Mouse (Mus musculus): ENCODE results near the gene Glrx5. TPM values are rescaled to one million over a fixed set of nuclear protein-coding genes. Genes with fewer than 3 reads are reported as not detected.

Glrx5 gene
- polyA plus RNA-seq (2012; ENCODE audit: insufficient read depth, low replicate concordance): 46.1 and 131 TPM in 2 replicates

DNA sequence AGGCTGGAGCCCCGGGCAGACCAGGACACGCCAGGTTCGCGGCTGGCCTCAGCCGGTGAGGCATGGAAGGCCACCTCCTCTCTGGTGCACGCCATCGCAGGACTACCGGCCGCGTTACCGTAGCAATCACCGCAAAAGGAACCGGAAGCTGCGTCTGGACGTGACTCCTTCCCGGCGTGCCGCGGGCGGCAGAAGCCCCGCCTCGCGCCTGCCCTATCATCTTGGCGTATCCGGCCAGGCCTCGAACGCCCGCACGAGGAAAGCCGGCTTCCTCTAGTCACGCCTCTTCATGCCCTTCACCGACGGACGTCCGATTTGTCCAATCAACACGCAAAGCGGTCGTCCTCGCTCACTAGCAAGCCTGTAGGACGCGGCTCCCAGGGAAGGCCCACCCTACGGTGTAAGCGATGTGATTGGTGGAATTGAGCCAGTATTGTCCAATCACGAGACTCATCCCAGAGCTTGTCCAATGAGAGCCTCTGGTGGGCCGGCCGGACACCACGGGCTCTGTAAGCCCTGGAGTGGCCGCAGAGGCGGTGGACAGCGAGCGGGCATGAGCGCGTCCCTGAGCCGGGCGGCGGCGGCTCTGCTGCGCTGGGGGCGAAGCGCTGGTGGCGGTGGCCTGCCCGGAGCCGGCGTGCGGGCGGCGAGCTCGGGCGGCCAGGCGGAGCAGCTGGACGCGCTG is at the start of gene Glrx5:
TSS of gene Glrx5 (plus strand) at position 542 of the 685 bp plus-strand sequence.
- peaks cover 51% of the 10 kb centered on the region for H3K36me3 ChIP-seq (replicated peaks; ENCODE audit: low read length)
- peaks cover 83% of the 10 kb centered on the region for H3K4me1 ChIP-seq
- no peaks in the 10 kb centered on the region for H3K9me3 ChIP-seq
- no peaks in the 10 kb centered on the region for H3K27me3 ChIP-seq (replicated peaks)
- peak within 1 kb of the TSS; percentile 99 for H3K4me3 ChIP-seq (replicated peaks)
- peak; percentile 95 for TF ChIP-seq FLI1 (IDR thresholded peaks at IDR 0.05; ENCODE audit: low read length)
- TF ChIP-seq GATA1 (IDR thresholded peaks at IDR 0.05; ENCODE audit: borderline replicate concordance, low read length): peak; percentile 82; the same call in 2 of the 3 replicates

DNA sequence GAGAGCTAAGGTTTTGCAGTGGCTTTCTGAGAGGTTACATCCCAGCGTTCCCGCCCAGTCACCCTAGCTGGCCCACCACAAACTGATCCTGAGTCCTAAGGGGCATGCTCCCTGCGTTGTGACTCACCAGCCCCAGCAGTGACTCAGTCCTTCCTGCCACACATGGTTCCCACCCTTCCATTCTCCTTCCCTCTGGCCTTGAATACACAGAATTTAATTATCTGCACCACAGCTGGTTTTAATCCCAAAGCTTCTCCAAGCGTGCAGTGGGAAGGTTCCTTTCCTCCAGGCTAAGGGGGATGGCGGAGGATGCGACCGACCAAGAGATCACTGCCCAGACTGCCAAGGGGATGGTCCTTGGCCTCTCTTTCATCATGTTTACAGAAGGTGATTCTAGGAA is 49.0 kb upstream of the Glrx5 start:
- H3K4me3 ChIP-seq (replicated peaks): peak overlapping the region; percentile 44
- peaks cover 73% of the 10 kb centered on the region for H3K36me3 ChIP-seq (replicated peaks; ENCODE audit: low read length)
- no peaks in the 10 kb centered on the region for H3K27me3 ChIP-seq (replicated peaks)
- peaks cover 88% of the 10 kb centered on the region for H3K4me1 ChIP-seq
- H3K9me3 ChIP-seq: peaks cover 7% of the 10 kb centered on the region; the same call in 1 of the 2 replicates
- TF ChIP-seq FLI1 (IDR thresholded peaks at IDR 0.05; ENCODE audit: low read length): no peak
- no peak for TF ChIP-seq GATA1 (IDR thresholded peaks at IDR 0.05; ENCODE audit: borderline replicate concordance, low read length)

DNA sequence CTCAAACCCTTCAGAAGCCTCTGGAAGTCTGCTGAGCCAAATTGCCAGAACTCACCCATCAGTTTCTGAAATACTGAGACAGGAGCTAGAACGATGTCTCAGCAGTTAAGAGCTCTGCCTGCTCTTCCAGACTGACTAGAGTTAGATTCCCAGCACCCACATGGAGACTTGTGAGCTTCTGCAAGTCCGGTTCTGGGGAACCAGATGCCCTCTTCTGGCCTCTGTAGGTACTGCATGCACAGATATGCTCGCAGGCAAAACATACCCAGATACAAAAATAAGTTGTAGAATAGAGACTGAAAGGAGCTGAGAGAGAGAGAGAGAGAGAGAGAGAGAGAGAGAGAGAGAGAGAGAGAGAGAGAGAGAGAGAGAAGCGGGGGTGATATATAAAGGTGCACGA is 47.4 kb upstream of the Glrx5 start:
- Histone ChIP-seq H3K4me3 (replicated peaks) (no peak overlapping the region), H3K9me3 (no peaks in the 10 kb centered on the region), H3K27me3 (replicated peaks) (no peaks in the 10 kb centered on the region), H3K36me3 (replicated peaks; ENCODE audit: low read length) (peaks cover 70% of the 10 kb centered on the region), H3K4me1 (peaks cover 93% of the 10 kb centered on the region)
- TF ChIP-seq FLI1 (IDR thresholded peaks at IDR 0.05; ENCODE audit: low read length) (no peak), GATA1 (IDR thresholded peaks at IDR 0.05; ENCODE audit: borderline replicate concordance, low read length) (no peak)

DNA sequence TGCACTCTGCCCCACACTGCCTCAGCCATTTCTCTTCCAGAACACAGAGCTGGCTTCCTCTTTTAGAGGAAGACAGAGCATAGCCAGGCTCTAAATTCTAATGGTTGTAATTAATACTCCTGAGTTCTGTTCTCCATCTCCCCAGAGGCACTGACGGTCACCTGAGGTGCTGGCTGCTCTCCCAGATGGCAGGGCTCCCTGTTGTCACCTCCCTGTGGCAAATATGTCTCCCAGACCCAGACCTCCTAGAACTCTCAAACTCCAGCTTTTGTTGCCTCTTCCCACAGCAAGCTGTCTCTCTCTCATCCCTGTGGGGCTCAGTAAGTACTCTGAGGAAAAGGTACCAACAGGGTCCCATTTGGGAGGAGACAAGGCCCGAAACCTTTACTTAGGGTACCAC is 46.5 kb upstream of the Glrx5 start:
- peak overlapping the region; percentile 31 for H3K4me3 ChIP-seq (replicated peaks)
- H3K4me1 ChIP-seq: peaks cover 100% of the 10 kb centered on the region
- TF ChIP-seq GATA1 (IDR thresholded peaks at IDR 0.05; ENCODE audit: borderline replicate concordance, low read length) (no peak), FLI1 (IDR thresholded peaks at IDR 0.05; ENCODE audit: low read length) (no peak)
- H3K27me3 ChIP-seq (replicated peaks): no peaks in the 10 kb centered on the region
- no peaks in the 10 kb centered on the region for H3K9me3 ChIP-seq
- H3K36me3 ChIP-seq (replicated peaks; ENCODE audit: low read length): peaks cover 74% of the 10 kb centered on the region

DNA sequence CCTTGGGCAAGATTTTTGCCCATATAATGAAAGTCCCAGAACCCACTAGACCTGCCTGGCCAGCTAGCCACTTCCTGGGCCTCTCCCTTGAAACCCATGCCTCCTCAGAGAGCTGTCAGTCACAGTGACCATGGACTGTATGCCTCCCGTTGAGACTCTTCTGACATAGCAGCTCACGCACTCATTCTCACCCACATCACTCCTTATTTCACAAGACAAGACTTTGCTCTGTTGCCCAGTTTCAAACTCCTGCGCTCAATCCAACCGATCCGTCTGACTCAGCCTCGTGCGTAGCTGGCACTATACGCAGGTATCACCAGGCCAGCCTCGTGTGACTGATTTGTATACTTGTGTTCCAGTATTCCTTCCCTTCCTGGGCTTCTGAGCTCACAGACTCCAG is 45.7 kb upstream of the Glrx5 start:
- TF ChIP-seq GATA1 (IDR thresholded peaks at IDR 0.05; ENCODE audit: borderline replicate concordance, low read length): no peak
- Histone ChIP-seq H3K9me3 (no peaks in the 10 kb centered on the region), H3K27me3 (replicated peaks) (no peaks in the 10 kb centered on the region), H3K4me1 (peaks cover 100% of the 10 kb centered on the region), H3K4me3 (replicated peaks) (peak overlapping the region; percentile 44), H3K36me3 (replicated peaks; ENCODE audit: low read length) (peaks cover 71% of the 10 kb centered on the region)

DNA sequence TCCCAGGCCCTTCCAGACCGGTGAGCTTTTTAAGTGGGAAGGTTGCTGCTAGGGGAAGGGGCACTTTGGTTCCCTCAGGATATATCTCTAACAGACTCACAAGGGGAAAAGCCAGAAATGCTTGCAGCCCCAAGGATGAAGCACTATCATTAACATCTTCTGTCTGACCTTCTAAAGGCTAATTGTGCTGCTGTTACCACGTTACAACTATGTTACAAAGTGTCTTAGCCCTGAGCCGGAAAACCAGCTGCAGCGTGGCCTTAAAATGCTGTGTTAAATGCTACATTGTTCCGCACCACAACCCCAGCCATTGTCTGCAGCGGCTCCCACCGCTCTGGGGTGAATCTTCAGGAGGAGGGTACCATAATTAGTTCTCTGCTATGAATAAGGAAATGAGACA is 44.6 kb upstream of the Glrx5 start:
- Histone ChIP-seq H3K9me3 (no peaks in the 10 kb centered on the region), H3K36me3 (replicated peaks; ENCODE audit: low read length) (peaks cover 72% of the 10 kb centered on the region), H3K4me1 (peaks cover 100% of the 10 kb centered on the region), H3K4me3 (replicated peaks) (no peak overlapping the region), H3K27me3 (replicated peaks) (no peaks in the 10 kb centered on the region)
- TF ChIP-seq GATA1 (IDR thresholded peaks at IDR 0.05; ENCODE audit: borderline replicate concordance, low read length) (no peak), FLI1 (IDR thresholded peaks at IDR 0.05; ENCODE audit: low read length) (no peak)

DNA sequence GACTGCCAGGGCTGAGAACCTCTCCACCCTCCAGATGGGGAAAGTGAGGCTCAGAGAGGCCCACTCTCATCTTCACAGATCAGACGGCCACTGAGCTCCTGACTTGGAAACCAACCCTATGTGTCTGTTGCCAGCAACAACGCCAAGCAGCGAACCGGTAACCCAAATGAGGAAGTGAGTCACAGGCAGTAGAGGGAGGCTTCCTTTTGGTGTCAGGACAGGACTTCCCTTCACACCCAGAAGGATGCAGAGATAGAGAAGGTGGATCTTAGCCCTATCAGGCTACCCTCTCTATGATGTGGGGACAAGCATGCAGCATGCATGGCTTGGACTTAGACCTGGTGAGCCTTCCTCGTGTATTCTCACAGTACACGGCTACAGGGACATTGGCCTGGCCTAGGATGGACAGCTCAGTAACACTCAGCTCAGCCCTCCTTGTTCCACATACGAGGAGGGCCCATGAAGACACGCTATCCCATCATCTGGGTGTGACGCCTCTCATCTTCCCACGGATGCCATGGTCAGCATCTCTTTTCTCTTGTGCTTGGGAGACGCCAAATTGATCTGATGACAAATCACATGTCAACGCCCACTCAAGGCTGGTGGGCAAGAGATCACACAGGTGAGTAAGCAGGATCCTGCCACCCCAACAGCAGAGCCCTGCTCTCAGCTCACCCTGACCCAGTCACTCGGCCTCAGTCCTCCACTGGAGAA is 41.6 kb upstream of the Glrx5 start:
- Histone ChIP-seq H3K36me3 (replicated peaks; ENCODE audit: low read length) (peaks cover 74% of the 10 kb centered on the region), H3K4me1 (peaks cover 99% of the 10 kb centered on the region), H3K27me3 (replicated peaks) (no peaks in the 10 kb centered on the region), H3K9me3 (no peaks in the 10 kb centered on the region), H3K4me3 (replicated peaks) (peak overlapping the region; percentile 80)
- TF ChIP-seq FLI1 (IDR thresholded peaks at IDR 0.05; ENCODE audit: low read length) (no peak), GATA1 (IDR thresholded peaks at IDR 0.05; ENCODE audit: borderline replicate concordance, low read length) (no peak)

DNA sequence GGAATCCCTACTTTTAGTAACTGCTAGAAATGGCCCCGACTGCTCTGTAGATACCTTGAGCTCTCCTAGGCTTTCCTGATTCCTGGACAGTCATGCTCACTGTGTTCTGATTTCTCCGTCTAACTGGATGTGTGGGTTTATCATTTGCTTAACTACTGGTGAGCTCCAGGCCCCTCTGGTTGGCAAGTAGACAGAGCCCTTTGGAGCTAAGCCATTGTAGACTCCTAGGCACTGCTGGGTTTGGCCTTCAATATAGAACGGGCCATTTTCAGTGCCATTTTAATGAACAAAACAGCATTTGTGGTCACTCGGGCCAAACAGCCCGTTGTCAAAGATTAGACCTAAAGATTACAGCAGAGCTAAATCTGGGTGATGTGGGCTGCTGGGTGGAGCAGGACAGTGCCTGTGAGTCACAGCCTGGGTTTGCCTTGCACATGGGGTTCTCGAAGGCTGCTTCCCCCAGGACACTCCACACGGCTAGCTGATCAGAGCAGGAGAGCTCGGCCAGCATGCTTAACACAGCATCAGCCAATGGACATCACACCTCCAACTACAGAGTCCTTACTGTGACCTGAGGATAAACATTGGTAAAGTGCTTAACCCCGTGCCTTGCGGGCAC is 40.3 kb upstream of the Glrx5 start:
- Histone ChIP-seq H3K9me3 (no peaks in the 10 kb centered on the region), H3K36me3 (replicated peaks; ENCODE audit: low read length) (peaks cover 79% of the 10 kb centered on the region), H3K4me3 (replicated peaks) (peak overlapping the region; percentile 57), H3K4me1 (peaks cover 99% of the 10 kb centered on the region), H3K27me3 (replicated peaks) (no peaks in the 10 kb centered on the region)
- TF ChIP-seq FLI1 (IDR thresholded peaks at IDR 0.05; ENCODE audit: low read length): no peak
- no peak for TF ChIP-seq GATA1 (IDR thresholded peaks at IDR 0.05; ENCODE audit: borderline replicate concordance, low read length)

DNA sequence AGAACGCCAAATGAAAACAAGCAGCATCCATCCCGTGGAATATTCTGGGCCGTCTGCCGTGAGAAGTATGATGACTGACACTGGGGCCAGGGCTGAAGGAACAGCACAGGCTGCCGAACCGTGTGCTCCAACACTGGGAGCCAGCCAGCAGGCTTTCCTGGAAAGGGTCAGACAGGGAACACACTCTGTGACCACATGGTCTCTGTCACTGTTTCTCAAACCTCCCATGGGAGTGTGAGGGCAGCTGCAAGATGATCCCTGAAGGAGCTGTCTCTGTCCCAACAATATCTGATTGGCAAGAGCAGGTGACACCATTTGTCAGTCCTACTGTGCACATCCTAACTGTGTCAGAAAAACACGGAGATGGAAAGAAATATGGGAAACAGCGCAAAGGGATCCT is 39.6 kb upstream of the Glrx5 start:
- Histone ChIP-seq H3K4me3 (replicated peaks) (no peak overlapping the region), H3K4me1 (peaks cover 99% of the 10 kb centered on the region), H3K27me3 (replicated peaks) (no peaks in the 10 kb centered on the region), H3K9me3 (no peaks in the 10 kb centered on the region), H3K36me3 (replicated peaks; ENCODE audit: low read length) (peaks cover 79% of the 10 kb centered on the region)
- TF ChIP-seq FLI1 (IDR thresholded peaks at IDR 0.05; ENCODE audit: low read length) (no peak), GATA1 (IDR thresholded peaks at IDR 0.05; ENCODE audit: borderline replicate concordance, low read length) (no peak)
